Mouse (Mus musculus): ENCODE data around the gene Il10ra. TPM values are rescaled to one million over a fixed set of nuclear protein-coding genes. Genes with fewer than 3 reads are reported as not detected.

Il10ra gene
- polyA plus RNA-seq, 2 experiments from 2014 or later: 44.4 to 57.1 TPM

GRCm38 (mm10) chr9:45259065-45259464, 9.9 kb downstream of the Il10ra start:
- no peak for ATAC-seq

- ATAC-seq: no peak
Observed at GRCm38 (mm10) chr9:45255967-45256366, 13.0 kb downstream of the Il10ra start.

DNA sequence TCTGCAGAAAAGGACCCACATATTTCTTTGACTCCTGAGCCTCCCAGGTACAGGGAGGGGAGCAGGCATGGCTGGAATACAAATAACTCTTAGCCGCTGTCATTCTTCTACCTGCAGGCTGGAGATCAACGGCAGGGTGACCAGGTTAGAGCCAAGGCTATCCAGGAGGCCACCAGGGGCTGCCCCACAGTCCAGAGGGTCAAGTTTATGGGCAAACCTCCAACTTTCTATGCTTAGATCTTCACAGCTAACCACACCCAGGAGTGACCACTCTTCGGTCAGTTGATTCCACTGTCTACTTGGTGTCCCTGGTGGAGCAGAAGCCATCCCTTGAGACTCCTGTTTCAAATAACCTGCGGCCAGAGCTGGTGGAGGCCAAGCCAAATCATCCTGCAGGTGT, 13.5 kb downstream of the Il10ra start:
- ATAC-seq: no peak

GRCm38 (mm10) chr9:45254605-45255004, 14.3 kb downstream of the Il10ra start:
- ATAC-seq: no peak

- ATAC-seq: no peak
Observed at GRCm38 (mm10) chr9:45254021-45254420, 14.9 kb downstream of the Il10ra start.

GRCm38 (mm10) chr9:45252395-45252794, 16.6 kb downstream of the Il10ra start:
- ATAC-seq: no peak

DNA sequence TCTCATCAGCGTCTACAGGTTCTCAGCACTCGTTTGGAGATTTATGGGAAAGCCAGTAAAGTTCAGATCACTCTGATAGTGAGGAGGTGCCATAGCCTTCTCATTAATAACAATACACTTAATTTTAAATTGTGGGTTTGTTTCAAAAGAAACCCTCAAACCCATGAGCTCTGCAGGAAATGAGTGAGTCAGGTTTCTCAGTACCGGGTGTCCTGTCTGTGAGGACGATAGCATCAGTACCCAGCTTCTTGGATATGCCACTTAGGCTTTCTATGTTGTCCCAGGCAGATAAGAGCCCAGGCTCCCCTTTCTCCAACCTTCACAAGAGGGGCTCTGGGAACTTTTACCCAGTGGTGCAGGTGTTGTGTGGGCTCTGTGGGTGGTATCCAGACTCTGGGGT, 17.0 kb downstream of the Il10ra start:
- ATAC-seq: peak; percentile 50

- peak; percentile 61 for ATAC-seq
Observed at GRCm38 (mm10) chr9:45251281-45251680, 17.7 kb downstream of the Il10ra start.

GRCm38 (mm10) chr9:45250306-45250705, 18.6 kb downstream of the Il10ra start:
- ATAC-seq: no peak

- peak; percentile 39 for ATAC-seq
Observed at GRCm38 (mm10) chr9:45247536-45247935, 21.4 kb downstream of the Il10ra start.

DNA sequence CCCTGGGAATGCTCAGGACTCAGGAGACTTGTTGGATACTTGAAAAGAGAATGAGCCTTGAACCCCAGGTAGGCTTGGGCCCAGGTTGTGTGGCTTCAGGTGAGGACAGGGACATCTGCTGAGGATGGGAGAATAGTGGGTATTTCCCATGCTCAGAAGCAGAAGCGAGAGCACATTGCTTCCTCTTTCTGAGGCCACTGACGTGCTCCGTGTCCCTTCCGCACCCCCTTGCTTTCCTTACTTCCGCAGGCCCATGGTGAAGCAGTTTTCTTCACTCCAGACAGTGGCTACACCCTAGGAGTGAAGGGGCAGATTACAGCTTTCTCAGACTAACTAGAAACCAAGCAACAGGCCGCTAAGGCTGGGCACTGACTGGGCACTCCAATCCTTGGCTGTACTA, 22.9 kb downstream of the Il10ra start:
- ATAC-seq: peak; percentile 56

DNA sequence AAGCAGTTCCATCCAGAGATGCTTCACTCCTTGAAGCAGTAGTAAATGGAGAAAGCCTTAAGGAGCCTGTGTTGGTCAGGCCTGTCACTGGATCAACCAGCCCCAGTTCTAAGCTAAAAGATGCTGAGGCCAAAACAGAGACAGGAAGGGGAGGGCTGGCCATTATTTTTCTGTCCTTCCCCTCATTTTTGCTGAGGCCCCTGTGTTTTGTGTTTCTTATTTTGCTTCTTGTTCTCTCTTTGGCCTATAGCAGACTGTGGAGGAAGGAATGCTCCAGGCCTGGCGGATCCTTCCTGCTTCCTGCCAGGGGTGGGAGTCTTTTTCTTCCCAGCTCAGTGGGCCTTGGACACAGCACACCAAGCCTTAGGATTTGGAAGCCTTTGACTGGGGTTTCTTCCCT, 23.5 kb downstream of the Il10ra start:
- ATAC-seq: no peak

- peak; percentile 71 for ATAC-seq
Observed at GRCm38 (mm10) chr9:45241397-45241796, 27.6 kb downstream of the Il10ra start.

- ATAC-seq: no peak
Observed at GRCm38 (mm10) chr9:45236744-45237143, 32.2 kb downstream of the Il10ra start.

GRCm38 (mm10) chr9:45235668-45236227, 33.2 kb downstream of the Il10ra start:
- ATAC-seq: peak; percentile 32

GRCm38 (mm10) chr9:45229359-45229758, 39.6 kb downstream of the Il10ra start:
- peak; percentile 89 for ATAC-seq

DNA sequence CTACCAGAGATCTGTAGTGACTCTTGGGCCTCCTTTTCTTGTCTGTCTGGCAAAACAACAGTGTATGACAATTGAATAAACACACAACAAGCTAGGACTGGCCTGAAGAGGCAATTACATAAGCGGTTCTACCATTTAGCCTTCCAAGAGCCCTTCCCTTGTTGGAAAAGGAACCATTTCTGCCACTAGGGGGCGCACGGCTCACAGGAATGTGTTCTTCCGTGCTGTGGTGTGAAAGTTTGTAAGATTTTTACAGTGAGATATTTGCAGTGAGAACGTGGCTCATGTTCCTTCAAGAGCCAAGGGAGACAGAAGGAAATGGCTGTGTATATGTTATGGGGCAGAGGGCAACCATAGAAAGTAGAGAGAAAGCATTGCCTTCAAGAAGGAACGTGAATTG, 47.4 kb downstream of the Il10ra start:
- peak; percentile 77 for ATAC-seq

DNA sequence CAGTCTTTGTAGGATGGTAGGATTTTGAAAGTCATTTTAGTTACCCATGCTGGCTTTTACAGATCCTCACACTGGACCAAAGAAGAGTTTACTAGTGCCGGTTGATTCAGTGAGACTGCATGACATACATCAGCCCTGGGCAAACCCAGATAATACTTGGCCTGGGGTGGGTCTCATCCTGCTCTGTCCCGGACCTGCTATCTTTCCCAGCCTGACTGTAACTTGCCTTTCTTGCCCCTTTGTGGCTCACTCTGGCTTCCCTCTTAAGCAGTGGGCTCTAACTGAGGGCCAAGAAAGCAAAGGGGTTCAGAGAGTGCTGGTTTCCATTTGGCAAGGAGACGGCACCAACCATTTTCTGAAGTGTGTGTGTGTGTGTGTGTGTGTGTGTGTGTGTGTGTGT, 49.3 kb downstream of the Il10ra start:
- no peak for ATAC-seq

DNA sequence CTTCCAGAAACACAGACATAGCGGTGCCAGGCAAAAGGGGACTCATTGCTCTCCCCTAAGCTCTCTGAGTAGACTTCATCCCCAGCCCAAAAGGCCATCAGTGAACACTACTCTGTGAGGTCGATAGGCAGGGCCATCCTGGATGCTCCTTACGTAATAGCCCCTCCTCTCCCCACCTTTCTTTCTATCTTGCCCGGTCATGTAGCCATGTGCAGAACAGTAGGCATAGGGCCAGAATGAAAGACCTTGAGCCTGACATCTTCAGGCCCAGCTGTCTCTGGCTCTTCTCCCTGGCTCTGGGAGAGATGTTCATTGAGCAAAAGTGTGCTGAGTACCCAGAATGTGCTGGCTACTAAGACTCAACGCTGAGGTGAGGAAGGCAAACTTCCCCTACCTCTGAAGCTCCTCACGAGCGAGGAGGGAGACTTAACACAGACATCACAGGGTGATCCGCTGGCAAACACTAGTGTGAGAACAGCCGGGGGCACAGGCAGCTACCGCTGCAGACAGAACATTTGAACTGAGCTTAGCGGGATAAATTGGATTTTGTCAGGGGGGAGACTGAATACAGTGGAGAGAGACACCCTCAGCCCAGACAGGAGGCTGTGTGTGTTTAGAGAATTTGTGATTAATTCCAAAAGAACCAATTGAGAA, 53.3 kb downstream of the Il10ra start:
- no peak for ATAC-seq

DNA sequence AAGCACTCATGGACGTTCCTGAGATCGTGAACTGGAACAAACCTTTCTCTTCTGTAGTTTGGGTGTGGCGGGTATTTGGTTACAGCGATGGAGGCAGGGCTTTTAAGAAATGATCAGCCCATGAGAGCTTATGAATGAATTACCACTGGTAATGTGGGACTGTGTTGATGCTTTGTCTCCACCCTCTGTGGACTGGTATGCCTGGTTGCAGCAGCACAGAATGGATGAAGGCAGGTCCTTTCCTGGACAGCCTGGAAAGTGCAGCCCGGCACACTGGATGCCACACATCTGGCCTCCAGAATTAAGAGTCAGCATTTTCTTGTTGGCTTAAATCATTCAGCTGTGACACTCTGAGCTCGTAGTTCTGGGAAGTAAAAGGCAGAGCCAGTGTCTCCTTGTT, 56.9 kb downstream of the Il10ra start:
- no peak for ATAC-seq

DNA sequence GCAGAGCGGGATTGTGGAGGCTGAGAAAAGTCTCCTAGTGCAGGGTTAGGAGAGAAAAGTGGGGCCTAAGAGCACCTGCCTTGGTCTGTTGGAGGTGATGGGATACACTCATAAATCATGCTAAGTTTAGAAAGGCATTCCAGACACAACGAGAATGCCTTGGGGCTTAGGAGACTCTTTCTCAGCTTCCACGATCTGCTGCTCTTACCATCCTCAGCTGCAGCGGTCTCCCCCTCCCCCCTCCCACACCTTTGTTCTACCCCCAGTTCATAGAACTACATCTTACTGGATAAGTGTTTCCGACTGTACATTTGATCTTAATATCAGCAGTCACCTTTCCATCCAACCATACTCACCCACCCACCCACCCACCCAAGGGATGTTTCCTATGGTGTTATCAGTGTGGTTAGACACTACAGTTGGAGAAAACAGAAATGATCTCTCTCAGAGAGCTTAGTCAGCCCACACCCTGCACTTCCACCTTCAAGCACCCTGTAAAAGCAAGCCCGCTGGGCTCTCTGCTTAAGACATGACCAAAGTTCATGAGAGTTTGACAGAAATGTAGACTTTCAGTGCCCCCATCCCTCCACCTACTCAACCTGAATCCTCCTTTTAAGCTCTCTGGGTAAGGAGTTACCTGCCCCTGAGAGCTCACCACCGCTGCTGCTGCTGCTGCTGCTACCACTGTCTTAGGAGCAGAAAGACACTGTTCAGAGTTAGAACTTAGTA, 61.8 kb downstream of the Il10ra start:
- ATAC-seq: peak; percentile 54

- ATAC-seq: no peak
Observed at GRCm38 (mm10) chr9:45206121-45206520, 62.8 kb downstream of the Il10ra start.

DNA sequence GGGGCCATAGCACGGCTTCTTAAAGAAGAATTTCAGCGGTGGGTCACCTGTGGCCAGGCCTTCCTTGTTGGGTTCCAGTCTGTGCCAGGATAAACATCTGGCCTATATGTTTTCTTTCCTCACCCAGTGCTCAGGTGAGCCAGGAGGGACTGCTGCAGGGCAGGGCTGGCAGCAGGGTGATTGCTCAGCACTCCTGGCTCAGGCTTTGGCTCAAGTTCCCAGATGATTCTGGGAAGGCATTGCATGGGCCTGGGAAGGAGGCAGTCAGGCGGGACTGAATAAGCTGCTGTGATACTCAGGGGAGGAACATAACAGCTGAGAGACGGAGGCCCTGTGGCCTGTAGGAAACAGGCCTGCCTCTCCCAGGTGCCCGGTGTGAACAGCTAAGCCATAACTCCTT, 63.8 kb downstream of the Il10ra start:
- no peak for ATAC-seq

All from activated CD4-positive, CD25-positive, alpha-beta regulatory T cell, adult 4 months (primary cell).